10 mouse cellular contexts compared by ENCODE assay signal in the genomic region with DNA sequence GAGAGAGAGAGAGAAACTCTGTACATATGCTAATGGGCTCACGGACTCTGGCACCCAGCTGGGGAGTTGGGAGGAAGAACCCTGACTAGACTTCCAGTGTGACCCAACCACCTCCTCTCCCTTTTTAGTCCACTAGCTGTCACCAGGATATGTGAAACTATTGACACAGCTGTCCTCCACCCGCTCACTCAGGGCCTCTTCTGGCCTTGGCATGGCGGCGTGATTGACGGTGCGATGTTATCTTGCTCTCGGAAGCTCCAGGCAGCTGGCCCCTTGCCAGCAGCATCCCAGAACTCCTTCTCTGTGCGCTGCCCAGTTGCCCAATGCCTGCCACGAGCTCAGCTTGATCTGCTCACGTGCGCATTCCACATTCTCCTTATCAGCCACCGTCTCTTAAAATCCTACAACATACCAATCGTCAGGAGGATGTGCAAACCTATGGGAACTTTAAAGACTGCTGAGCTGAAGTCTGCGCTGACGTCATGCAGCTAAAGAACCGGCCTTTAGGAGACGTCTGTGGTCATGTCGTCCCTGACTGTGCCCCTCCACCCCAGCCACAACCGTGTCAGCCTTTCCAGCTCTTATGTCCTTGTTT. TPM values are rescaled to one million over a fixed set of nuclear protein-coding genes. Genes with fewer than 3 reads are reported as not detected.
A peak's percentile ranks its signal among the peaks of the same experiment; 100 is the strongest.
DNase-seq lines count a peak whose midpoint lies in the region; ATAC-seq lines count a peak whose summit lies in the region.
"Had no signal": no experiment of that assay in that cellular context is flagged by ENCODE, and none has a peak within 500 bp of the region (broad histone marks: within the 10 kb centered on the region; RNA-seq: fewer than 3 reads in every experiment).

No protein-coding gene starts in this region.

- H3K9ac ChIP-seq in forebrain, embryonic 14.5 days (ENCODE audit: low read length), result no peak overlapping the region
- H3K9ac ChIP-seq in intestine, embryonic 14.5 days (ENCODE audit: low read length), result no peak overlapping the region
- H3K9ac ChIP-seq: midbrain, embryonic 12.5 days had no signal

- WGBS in forebrain, embryonic 14.5 days, result 58% methylated on average over 19 of the region's 19 CpGs
- WGBS in forebrain, embryonic 10.5 days, result 74% methylated on average over 19 of the region's 19 CpGs
- 66% methylated on average over 19 of the region's 19 CpGs for WGBS in embryonic facial prominence, embryonic 10.5 days
- 30% methylated on average over 19 of the region's 19 CpGs for WGBS in intestine, embryonic 14.5 days

- no peaks in the 10 kb centered on the region for H3K9me3 ChIP-seq in forebrain, embryonic 14.5 days (replicated peaks; ENCODE audit: control insufficient read depth, low read length)
- no peaks in the 10 kb centered on the region for H3K9me3 ChIP-seq in forebrain, embryonic 10.5 days
- no peaks in the 10 kb centered on the region; the same call in 1 of the 2 replicates for H3K9me3 ChIP-seq in embryonic facial prominence, embryonic 10.5 days
- H3K9me3 ChIP-seq in intestine, embryonic 14.5 days (ENCODE audit: control insufficient read depth, low read length), result 0 out of 2 replicates have a peak, but pooled peaks cover 3% of the 10 kb centered on the region

- no peaks in the 10 kb centered on the region for H3K4me1 ChIP-seq in forebrain, embryonic 14.5 days (ENCODE audit: control insufficient read depth, insufficient read depth, low read length)
- no peaks in the 10 kb centered on the region for H3K4me1 ChIP-seq in forebrain, embryonic 10.5 days
- H3K4me1 ChIP-seq in embryonic facial prominence, embryonic 10.5 days, result peaks cover 10% of the 10 kb centered on the region; the same call in 1 of the 2 replicates
- no peaks in the 10 kb centered on the region for H3K4me1 ChIP-seq in intestine, embryonic 14.5 days (replicated peaks; ENCODE audit: control insufficient read depth, insufficient read depth, low read length)
- H3K4me1 ChIP-seq: midbrain, embryonic 12.5 days had no signal

- H3K4me2 ChIP-seq in forebrain, embryonic 14.5 days (ENCODE audit: low read length), result no peak overlapping the region
- no peak overlapping the region for H3K4me2 ChIP-seq in intestine, embryonic 14.5 days (ENCODE audit: low read length)
- H3K4me2 ChIP-seq: midbrain, embryonic 12.5 days had no signal

- no peaks in the 10 kb centered on the region for H3K36me3 ChIP-seq in forebrain, embryonic 14.5 days (ENCODE audit: control insufficient read depth, insufficient read depth, low read length)
- no peaks in the 10 kb centered on the region for H3K36me3 ChIP-seq in forebrain, embryonic 10.5 days (replicated peaks)
- H3K36me3 ChIP-seq in embryonic facial prominence, embryonic 10.5 days (replicated peaks), result no peaks in the 10 kb centered on the region
- H3K36me3 ChIP-seq in intestine, embryonic 14.5 days (ENCODE audit: control insufficient read depth, insufficient read depth, low read length), result no peaks in the 10 kb centered on the region
- H3K36me3 ChIP-seq: midbrain, embryonic 12.5 days had no signal

- H3K27me3 ChIP-seq in forebrain, embryonic 14.5 days (replicated peaks; ENCODE audit: control insufficient read depth, insufficient read depth, low read length), result no peaks in the 10 kb centered on the region
- H3K27me3 ChIP-seq in forebrain, embryonic 10.5 days (ENCODE audit: poor library complexity, severe bottlenecking), result no peaks in the 10 kb centered on the region
- H3K27me3 ChIP-seq in embryonic facial prominence, embryonic 10.5 days (replicated peaks; ENCODE audit: low read depth, poor library complexity, severe bottlenecking), result no peaks in the 10 kb centered on the region
- no peaks in the 10 kb centered on the region for H3K27me3 ChIP-seq in intestine, embryonic 14.5 days (replicated peaks; ENCODE audit: control insufficient read depth, insufficient read depth, low read length)
- H3K27me3 ChIP-seq: midbrain, embryonic 12.5 days had no signal

- ATAC-seq in forebrain, embryonic 14.5 days, result peak; percentile 42; the same call in 1 of the 2 replicates
- peak; percentile 57 for ATAC-seq in intestine, embryonic 14.5 days (replicated peaks; ENCODE audit: low FRiP score, low TSS enrichment, low read depth)
- ATAC-seq in frontal cortex, adult (ENCODE audit: low TSS enrichment), result no peak
- ATAC-seq in megakaryocyte progenitor cell, adult 5-6 weeks (replicated peaks; ENCODE audit: poor library complexity), result no peak; the same call in 1 of the 2 replicates

- DNase-seq in forebrain, embryonic 14.5 days (ENCODE audit: low spot score), result peak; percentile 49
- no peak for DNase-seq in forebrain, embryonic 10.5 days (ENCODE audit: extremely low spot score, low spot score)
- DNase-seq in 416B (ENCODE audit: low read depth), result peak; percentile 87
- peak; percentile 52 for DNase-seq in embryonic facial prominence, embryonic 10.5 days (ENCODE audit: low spot score)
- peak; percentile 70 for DNase-seq in intestine, embryonic 14.5 days (ENCODE audit: low spot score)
- peak; percentile 87 for DNase-seq in mesoderm, embryonic 11.5 days (ENCODE audit: low read depth, low spot score)

- H3K27ac ChIP-seq in forebrain, embryonic 14.5 days (ENCODE audit: low read depth, low read length), result no peak overlapping the region
- H3K27ac ChIP-seq in forebrain, embryonic 10.5 days, result no peak overlapping the region
- H3K27ac ChIP-seq in embryonic facial prominence, embryonic 10.5 days (replicated peaks), result 0 out of 2 replicates have a peak overlapping the region, but pooled peaks have one; percentile 6
- no peak overlapping the region for H3K27ac ChIP-seq in intestine, embryonic 14.5 days (ENCODE audit: low read depth)
- H3K27ac ChIP-seq: midbrain, embryonic 12.5 days had no signal

- no peak overlapping the region for H3K4me3 ChIP-seq in forebrain, embryonic 14.5 days (ENCODE audit: low read depth, low read length)
- H3K4me3 ChIP-seq in forebrain, embryonic 10.5 days, result no peak overlapping the region
- H3K4me3 ChIP-seq in embryonic facial prominence, embryonic 10.5 days, result no peak overlapping the region
- H3K4me3 ChIP-seq in intestine, embryonic 14.5 days (ENCODE audit: low read depth, low read length), result no peak overlapping the region
- H3K4me3 ChIP-seq: midbrain, embryonic 12.5 days had no signal

RNA-seq across cellular contexts. Expression of a gene that starts 5.9 kb away (rescaled TPM):
- not detected in 2 replicates for polyA plus RNA-seq in forebrain, embryonic 14.5 days (2014; fragmentation: Nextera tagmentation; extraction: Ambion mirVana)
- polyA plus RNA-seq in forebrain, embryonic 10.5 days (2016; fragmentation: Nextera tagmentation; extraction: Ambion mirVana), result 1.4 and 1.5 TPM in 2 replicates
- polyA plus RNA-seq in embryonic facial prominence, embryonic 10.5 days (2016; fragmentation: Nextera tagmentation; extraction: Ambion mirVana), result 0.30 and 0.49 TPM in 2 replicates
- 2.2 TPM in 2 replicates for polyA plus RNA-seq in intestine, embryonic 14.5 days (2014; fragmentation: Nextera tagmentation; extraction: Ambion mirVana)
- total RNA-seq in megakaryocyte progenitor cell, adult 5-6 weeks (2015), result 4.6 and 4.9 TPM in 2 replicates
- 6.9 and 9.3 TPM in 2 replicates for total RNA-seq in megakaryocyte progenitor cell, adult 5-6 weeks (2017)

RNA-seq across cellular contexts. Expression of a gene that starts 30.5 kb away (rescaled TPM):
- not detected in 2 replicates for polyA plus RNA-seq in forebrain, embryonic 14.5 days (2014; fragmentation: Nextera tagmentation; extraction: Ambion mirVana)
- polyA plus RNA-seq in forebrain, embryonic 10.5 days (2016; fragmentation: Nextera tagmentation; extraction: Ambion mirVana), result 0.16 and 0.23 TPM in 2 replicates
- 0.28 and 0.60 TPM in 2 replicates for polyA plus RNA-seq in embryonic facial prominence, embryonic 10.5 days (2016; fragmentation: Nextera tagmentation; extraction: Ambion mirVana)
- polyA plus RNA-seq in intestine, embryonic 14.5 days (2014; fragmentation: Nextera tagmentation; extraction: Ambion mirVana), result 0.09 TPM in 1 of 2 replicates, not detected in the other
- not detected in 2 replicates for total RNA-seq in megakaryocyte progenitor cell, adult 5-6 weeks (2015)
- 0.07 and 0.46 TPM in 2 replicates for total RNA-seq in megakaryocyte progenitor cell, adult 5-6 weeks (2017)

RNA-seq across cellular contexts. Expression of a gene that starts 37.5 kb away (rescaled TPM):
- polyA plus RNA-seq in forebrain, embryonic 14.5 days (2014; fragmentation: Nextera tagmentation; extraction: Ambion mirVana), result not detected in 2 replicates
- polyA plus RNA-seq in forebrain, embryonic 10.5 days (2016; fragmentation: Nextera tagmentation; extraction: Ambion mirVana), result not detected in 2 replicates
- polyA plus RNA-seq in embryonic facial prominence, embryonic 10.5 days (2016; fragmentation: Nextera tagmentation; extraction: Ambion mirVana), result not detected in 2 replicates
- 0.07 TPM in 1 of 2 replicates, not detected in the other for polyA plus RNA-seq in intestine, embryonic 14.5 days (2014; fragmentation: Nextera tagmentation; extraction: Ambion mirVana)
- total RNA-seq in megakaryocyte progenitor cell, adult 5-6 weeks (2015), result not detected in 2 replicates
- total RNA-seq in megakaryocyte progenitor cell, adult 5-6 weeks (2017), result not detected in 2 replicates
- total RNA-seq: common myeloid progenitor, adult 5-6 weeks had no signal
- polyA plus RNA-seq: midbrain, embryonic 12.5 days had no signal

Comparison
In these comparisons a context has a peak if more than half of its experiments do, and no peak if none do; other contexts are left out.
1. ATAC-seq: peak in forebrain, embryonic 14.5 days (single experiment) and intestine, embryonic 14.5 days (single experiment); none in frontal cortex, adult (single experiment) and megakaryocyte progenitor cell, adult 5-6 weeks (single experiment).